Mouse (Mus musculus) embryo, embryonic 11 days (tissue): ENCODE results near the gene Olfr828.

Source experiments
- DNase-seq: peaks from one replicate; pipeline ENCODE4 v3.0.0-alpha.2; 2015

The Olfr828 gene

GRCm38 (mm10) chr9:18819426-18819825, at the start of gene Olfr828:
TSS of gene Olfr828 (minus strand) at chr9:18819526.
- DNase-seq: no peak

- no peak for DNase-seq
Measured at GRCm38 (mm10) chr9:18854633-18855032, 35.3 kb upstream of the Olfr828 start, which contains the start of gene Olfr829. TSS of gene Olfr829 (plus strand) at chr9:18854933.

- no peak for DNase-seq
Measured at GRCm38 (mm10) chr9:18785316-18785715, 34.0 kb downstream of the Olfr828 start.

GRCm38 (mm10) chr9:18779476-18779875, 39.9 kb downstream of the Olfr828 start:
- peak; percentile 2 for DNase-seq

GRCm38 (mm10) chr9:18778981-18779380, 40.3 kb downstream of the Olfr828 start:
- no peak for DNase-seq
